Mouse (Mus musculus): ENCODE measurements around the gene Odf3. TPM values are rescaled to one million over a fixed set of nuclear protein-coding genes. Genes with fewer than 3 reads are reported as not detected.

Gene Odf3
- total and polyA plus RNA-seq, 3 experiments = not detected

DNA sequence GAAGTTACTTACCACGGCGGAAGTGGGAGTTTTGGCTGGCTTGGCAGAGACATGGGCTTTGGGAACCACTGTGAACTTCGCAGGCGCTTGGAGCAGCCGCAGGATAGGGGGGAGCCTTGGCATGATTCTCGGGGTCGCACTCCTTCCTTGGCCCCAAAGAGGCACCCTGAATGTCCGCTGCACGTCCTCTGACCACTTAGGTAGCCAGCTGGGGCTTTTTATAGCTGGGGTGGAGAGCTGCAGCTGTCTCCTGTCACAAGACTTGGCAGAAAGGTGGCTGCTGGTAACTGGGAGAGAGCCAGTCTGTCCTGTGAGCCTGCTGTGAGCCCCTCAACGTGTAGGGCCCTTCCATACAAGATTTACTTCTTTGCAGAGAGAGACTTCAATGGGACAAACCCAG is 52.6 kb downstream of the Odf3 start, which contains the start of gene Cox8b:
Cox8b (minus strand) TSS at position 227 of the 400 bp plus-strand sequence.
- dilution Hi-C loops (cut with MboI; ENCODE audit: extremely low pct_ligation_motif_present, extremely low pct_unique_long_range_greater_than_20kb, low sequenced_read_pairs) = no loop called here
- Histone ChIP-seq H3K4me3 (replicated peaks in 1 of 3; ENCODE audit: low read depth in 2 of 3, low read length in 2 of 3, poor library complexity in 1 of 3) (no peak within 1 kb of the TSS), H3K4me2 (ENCODE audit: insufficient read depth, low read depth, poor library complexity, severe bottlenecking) (no peak within 1 kb of the TSS), H3K27me3 (replicated peaks) (no peaks in the 10 kb centered on the region), H3K9ac (ENCODE audit: insufficient read depth, low read depth) (no peak within 1 kb of the TSS), H3K9me3 (replicated peaks; ENCODE audit: low read length) (no peaks in the 10 kb centered on the region), H3K4me1 (ENCODE audit: control insufficient read depth in 1 of 2, insufficient read depth in 2 of 2) (no peaks in the 10 kb centered on the region), H3K79me2 (replicated peaks; ENCODE audit: control insufficient read depth, extremely low read depth, insufficient read depth, poor library complexity, severe bottlenecking) (no peaks in the 10 kb centered on the region), H3K27ac (ENCODE audit: insufficient read depth, low read depth) (no peak within 1 kb of the TSS), H3K36me3 (replicated peaks in 1 of 2; ENCODE audit: control insufficient read depth in 1 of 2, insufficient read depth in 1 of 2, low read length in 1 of 2) (peaks cover 27 to 59% of the 10 kb centered on the region in 2 experiments)
- in situ Hi-C loops (cut with MboI; ENCODE audit: low pct_ligation_motif_present, low pct_unique_long_range_greater_than_20kb, low sequenced_read_pairs) = loop anchor here (5.0 kb wide), 1 partner anchor 58 kb away; no protein-coding TSS in a partner anchor
- no peak for DNase-seq (ENCODE audit: extremely low read depth)
- TF ChIP-seq UBTF (IDR thresholded peaks at IDR 0.05; ENCODE audit: low read depth, low read length) = no peak

Other genes starting within 250 kb of the Odf3 start
Only the 20 nearest of the 28 such genes appear.
- gene Olfr45, start 165.9 kb upstream of the Odf3 start, total RNA-seq (2012; rRNA removed) = not detected in 2 replicates
- gene Olfr45, start 165.9 kb upstream of the Odf3 start, total RNA-seq (2014; rRNA removed) = not detected in 2 replicates
- gene Olfr45, start 165.9 kb upstream of the Odf3 start, polyA plus RNA-seq (2012; ENCODE audit: insufficient read length, low read depth) = not detected in 2 replicates
- not detected in 2 replicates for gene Olfr541, start 150.5 kb upstream of the Odf3 start, total RNA-seq (2012; rRNA removed)
- gene Olfr541, start 150.5 kb upstream of the Odf3 start, total RNA-seq (2014; rRNA removed) = not detected in 2 replicates
- not detected in 2 replicates for gene Olfr541, start 150.5 kb upstream of the Odf3 start, polyA plus RNA-seq (2012; ENCODE audit: insufficient read length, low read depth)
- gene Cyp2e1, start 84.1 kb upstream of the Odf3 start, total RNA-seq (2012; rRNA removed) = not detected in 2 replicates
- gene Cyp2e1, start 84.1 kb upstream of the Odf3 start, total RNA-seq (2014; rRNA removed) = not detected in 2 replicates
- not detected in 2 replicates for gene Cyp2e1, start 84.1 kb upstream of the Odf3 start, polyA plus RNA-seq (2012; ENCODE audit: insufficient read length, low read depth)
- not detected in 2 replicates for gene Syce1, start 60.0 kb upstream of the Odf3 start, total RNA-seq (2012; rRNA removed)
- not detected in 2 replicates for gene Syce1, start 60.0 kb upstream of the Odf3 start, total RNA-seq (2014; rRNA removed)
- gene Syce1, start 60.0 kb upstream of the Odf3 start, polyA plus RNA-seq (2012; ENCODE audit: insufficient read length, low read depth) = not detected in 2 replicates
- 0.29 and 0.34 TPM in 2 replicates for gene Zfp941, start 25.6 kb upstream of the Odf3 start, total RNA-seq (2012; rRNA removed)
- gene Zfp941, start 25.6 kb upstream of the Odf3 start, total RNA-seq (2014; rRNA removed) = not detected in 2 replicates
- not detected in 2 replicates for gene Zfp941, start 25.6 kb upstream of the Odf3 start, polyA plus RNA-seq (2012; ENCODE audit: insufficient read length, low read depth)
- gene Urah, start 12.8 kb upstream of the Odf3 start, total RNA-seq (2012; rRNA removed) = not detected in 2 replicates
- gene Urah, start 12.8 kb upstream of the Odf3 start, total RNA-seq (2014; rRNA removed) = not detected in 2 replicates
- gene Urah, start 12.8 kb upstream of the Odf3 start, polyA plus RNA-seq (2012; ENCODE audit: insufficient read length, low read depth) = not detected in 2 replicates
- gene Scgb1c1, start 2.3 kb upstream of the Odf3 start, total RNA-seq (2012; rRNA removed) = not detected in 2 replicates
- not detected in 2 replicates for gene Scgb1c1, start 2.3 kb upstream of the Odf3 start, total RNA-seq (2014; rRNA removed)
- gene Scgb1c1, start 2.3 kb upstream of the Odf3 start, polyA plus RNA-seq (2012; ENCODE audit: insufficient read length, low read depth) = not detected in 2 replicates
- gene Gm45785, start 8.5 kb downstream of the Odf3 start, total RNA-seq (2012; rRNA removed) = not detected in 2 replicates
- not detected in 2 replicates for gene Gm45785, start 8.5 kb downstream of the Odf3 start, total RNA-seq (2014; rRNA removed)
- gene Gm45785, start 8.5 kb downstream of the Odf3 start, polyA plus RNA-seq (2012; ENCODE audit: insufficient read length, low read depth) = not detected in 2 replicates
- 66.5 and 80.9 TPM in 2 replicates for gene Ric8a, start 9.2 kb downstream of the Odf3 start, total RNA-seq (2012; rRNA removed)
- 53.2 and 54.2 TPM in 2 replicates for gene Ric8a, start 9.2 kb downstream of the Odf3 start, total RNA-seq (2014; rRNA removed)
- 56.4 and 61.9 TPM in 2 replicates for gene Ric8a, start 9.2 kb downstream of the Odf3 start, polyA plus RNA-seq (2012; ENCODE audit: insufficient read length, low read depth)
- 13.8 and 16.7 TPM in 2 replicates for gene Bet1l, start 9.8 kb downstream of the Odf3 start, total RNA-seq (2012; rRNA removed)
- 11.6 and 13.1 TPM in 2 replicates for gene Bet1l, start 9.8 kb downstream of the Odf3 start, total RNA-seq (2014; rRNA removed)
- gene Bet1l, start 9.8 kb downstream of the Odf3 start, polyA plus RNA-seq (2012; ENCODE audit: insufficient read length, low read depth) = 24.3 and 25.1 TPM in 2 replicates
- gene Psmd13, start 34.2 kb downstream of the Odf3 start, total RNA-seq (2012; rRNA removed) = 165 and 189 TPM in 2 replicates
- 166 and 168 TPM in 2 replicates for gene Psmd13, start 34.2 kb downstream of the Odf3 start, total RNA-seq (2014; rRNA removed)
- gene Psmd13, start 34.2 kb downstream of the Odf3 start, polyA plus RNA-seq (2012; ENCODE audit: insufficient read length, low read depth) = 185 and 245 TPM in 2 replicates
- gene Sirt3, start 34.5 kb downstream of the Odf3 start, total RNA-seq (2012; rRNA removed) = 17.8 and 23.7 TPM in 2 replicates
- 14.9 and 16.6 TPM in 2 replicates for gene Sirt3, start 34.5 kb downstream of the Odf3 start, total RNA-seq (2014; rRNA removed)
- 10.3 and 12.6 TPM in 2 replicates for gene Sirt3, start 34.5 kb downstream of the Odf3 start, polyA plus RNA-seq (2012; ENCODE audit: insufficient read length, low read depth)
- gene Cox8b, start 52.6 kb downstream of the Odf3 start, total RNA-seq (2012; rRNA removed) = not detected in 2 replicates
- not detected in 2 replicates for gene Cox8b, start 52.6 kb downstream of the Odf3 start, total RNA-seq (2014; rRNA removed)
- not detected in 2 replicates for gene Cox8b, start 52.6 kb downstream of the Odf3 start, polyA plus RNA-seq (2012; ENCODE audit: insufficient read length, low read depth)
- gene Nlrp6, start 73.1 kb downstream of the Odf3 start, total RNA-seq (2012; rRNA removed) = 0.08 and 0.21 TPM in 2 replicates
- not detected in 2 replicates for gene Nlrp6, start 73.1 kb downstream of the Odf3 start, total RNA-seq (2014; rRNA removed)
- 0.14 and 0.15 TPM in 2 replicates for gene Nlrp6, start 73.1 kb downstream of the Odf3 start, polyA plus RNA-seq (2012; ENCODE audit: insufficient read length, low read depth)
- 3.3 and 3.7 TPM in 2 replicates for gene Pgghg, start 93.6 kb downstream of the Odf3 start, total RNA-seq (2012; rRNA removed)
- gene Pgghg, start 93.6 kb downstream of the Odf3 start, total RNA-seq (2014; rRNA removed) = 3.2 and 4.0 TPM in 2 replicates
- 3.1 and 3.6 TPM in 2 replicates for gene Pgghg, start 93.6 kb downstream of the Odf3 start, polyA plus RNA-seq (2012; ENCODE audit: insufficient read length, low read depth)
- gene Ifitm5, start 102.5 kb downstream of the Odf3 start, total RNA-seq (2012; rRNA removed) = 0.68 and 0.76 TPM in 2 replicates
- not detected in 2 replicates for gene Ifitm5, start 102.5 kb downstream of the Odf3 start, total RNA-seq (2014; rRNA removed)
- gene Ifitm5, start 102.5 kb downstream of the Odf3 start, polyA plus RNA-seq (2012; ENCODE audit: insufficient read length, low read depth) = 0.55 and 0.71 TPM in 2 replicates
- not detected in 2 replicates for gene Gm45717, start 108.1 kb downstream of the Odf3 start, total RNA-seq (2012; rRNA removed)
- gene Gm45717, start 108.1 kb downstream of the Odf3 start, total RNA-seq (2014; rRNA removed) = not detected in 2 replicates
- not detected in 2 replicates for gene Gm45717, start 108.1 kb downstream of the Odf3 start, polyA plus RNA-seq (2012; ENCODE audit: insufficient read length, low read depth)
- 128 and 136 TPM in 2 replicates for gene Ifitm2, start 108.2 kb downstream of the Odf3 start, total RNA-seq (2012; rRNA removed)
- gene Ifitm2, start 108.2 kb downstream of the Odf3 start, total RNA-seq (2014; rRNA removed) = 314 and 381 TPM in 2 replicates
- 159 and 213 TPM in 2 replicates for gene Ifitm2, start 108.2 kb downstream of the Odf3 start, polyA plus RNA-seq (2012; ENCODE audit: insufficient read length, low read depth)
- 55.5 and 62.0 TPM in 2 replicates for gene Ifitm1, start 119.4 kb downstream of the Odf3 start, total RNA-seq (2012; rRNA removed)
- 32.9 and 33.6 TPM in 2 replicates for gene Ifitm1, start 119.4 kb downstream of the Odf3 start, total RNA-seq (2014; rRNA removed)
- 10.9 and 14.8 TPM in 2 replicates for gene Ifitm1, start 119.4 kb downstream of the Odf3 start, polyA plus RNA-seq (2012; ENCODE audit: insufficient read length, low read depth)
- gene Ifitm3, start 163.0 kb downstream of the Odf3 start, total RNA-seq (2012; rRNA removed) = 0.25 TPM in 1 of 2 replicates, not detected in the other
- gene Ifitm3, start 163.0 kb downstream of the Odf3 start, total RNA-seq (2014; rRNA removed) = not detected in 2 replicates
- not detected in 2 replicates for gene Ifitm3, start 163.0 kb downstream of the Odf3 start, polyA plus RNA-seq (2012; ENCODE audit: insufficient read length, low read depth)